23 mouse cellular contexts compared by ENCODE assay signal in the genomic region with DNA sequence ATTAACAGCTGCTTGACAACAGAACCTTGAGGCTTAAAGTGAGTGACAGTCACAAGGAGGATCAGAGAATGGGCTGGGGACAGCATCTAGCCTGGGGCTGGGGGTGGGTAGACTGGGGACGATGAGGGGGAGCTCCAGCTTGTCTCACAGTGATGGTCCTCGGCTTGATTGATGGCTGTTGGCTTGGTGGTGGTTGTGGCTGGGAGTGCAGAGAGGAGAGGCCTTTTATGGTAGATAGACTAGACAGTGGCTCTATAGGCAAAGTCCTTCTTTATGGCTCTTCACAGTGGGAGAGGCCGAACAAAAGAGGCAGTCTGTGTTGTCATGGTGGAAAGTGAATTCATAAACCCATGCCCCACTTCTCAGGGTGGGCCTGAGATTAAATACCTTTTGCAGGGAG. TPM values are rescaled to one million over a fixed set of nuclear protein-coding genes. Genes with fewer than 3 reads are reported as not detected.
"Had no signal": no experiment of that assay in that cellular context is flagged by ENCODE, and none has a peak within 500 bp of the region (broad histone marks: within the 10 kb centered on the region; RNA-seq: fewer than 3 reads in every experiment).

No protein-coding gene starts in this region.

- H3K4me2 ChIP-seq: liver, embryonic 13.5 days; stomach, embryonic 15.5 days had no signal

- H3K27me3 ChIP-seq: liver, embryonic 13.5 days; stomach, embryonic 15.5 days had no signal

- DNase-seq: kidney, adult 18-20 months; kidney, adult 9 months; kidney, postnatal 14 days; kidney, postnatal 4 days; liver, embryonic 13.5 days; lung, adult 2 months; lung, postnatal 36 days; midbrain, embryonic 14.5 days; retina, postnatal 1 day; right cerebral cortex, postnatal 25 days; spleen, adult 18-20 months; thymus, postnatal 25 days had no signal

- H3K36me3 ChIP-seq: liver, embryonic 13.5 days had no signal

- H3K27ac ChIP-seq: liver, embryonic 13.5 days; midbrain, embryonic 10.5 days; stomach, embryonic 15.5 days had no signal

- H3K9ac ChIP-seq: liver, embryonic 13.5 days; stomach, embryonic 15.5 days had no signal

- H3K4me1 ChIP-seq: liver, embryonic 13.5 days; stomach, embryonic 15.5 days had no signal

- H3K9me3 ChIP-seq: liver, embryonic 13.5 days; midbrain, embryonic 10.5 days; stomach, embryonic 15.5 days had no signal

- H3K4me3 ChIP-seq: liver, embryonic 13.5 days; megakaryocyte, embryonic 14.5 days; midbrain, embryonic 10.5 days; stomach, embryonic 15.5 days had no signal

RNA-seq across cellular contexts. Expression of a gene that starts 10.8 kb away (rescaled TPM):
- total RNA-seq: liver, adult 2 months had no signal

RNA-seq across cellular contexts. Expression of a gene that starts 41.9 kb away (rescaled TPM):
- total RNA-seq: layer of hippocampus, postnatal 14 days; left cerebral cortex, adult 18-20 months; left cerebral cortex, postnatal 36 days; liver, adult 2 months; neutrophil, adult 5-6 weeks had no signal
- polyA plus RNA-seq: kidney, embryonic 16.5 days; limb, embryonic 11.5 days; lung, embryonic 16.5 days; midbrain, embryonic 10.5 days; midbrain, embryonic 14.5 days; stomach, embryonic 15.5 days had no signal
